Mouse (Mus musculus) kidney, adult 2 months (tissue): Measurements from ENCODE around the gene Phex. TPM values are rescaled to one million over a fixed set of nuclear protein-coding genes. Genes with fewer than 3 reads are reported as not detected.

Experiments
- DNase-seq: peaks from one replicate; pipeline ENCODE4 v3.0.0; 2021
- H3K27ac ChIP-seq: fragments of 200-500 bp; 2 replicates; pipeline ENCODE4 v1.5.1; 2012; ENCODE audit warnings: low read depth, low read length, control low read depth, inconsistent platforms; ENCODE audit not compliant: insufficient read depth
- H3K27me3 ChIP-seq: fragments of 200-500 bp; replicated peaks from 2 replicates; pipeline ENCODE4 v1.6.1; 2012; ENCODE audit warnings: mild to moderate bottlenecking, moderate library complexity, low read length, inconsistent platforms; ENCODE audit not compliant: control insufficient read depth, insufficient read depth
- H3K36me3 ChIP-seq: fragments of 200-500 bp; 2 replicates; pipeline ENCODE4 v1.6.1; 2012; ENCODE audit warnings: mild to moderate bottlenecking, moderate library complexity, low read length, inconsistent platforms; ENCODE audit not compliant: control insufficient read depth, insufficient read depth
- H3K4me1 ChIP-seq: fragments of 200-500 bp; 2 replicates; pipeline ENCODE4 v1.6.1; 2011; ENCODE audit warnings: low read length; ENCODE audit not compliant: control insufficient read depth, insufficient read depth
- H3K4me3 ChIP-seq: fragments of 200-500 bp; 2 replicates; pipeline ENCODE4 v1.5.1; 2011; ENCODE audit warnings: mild to moderate bottlenecking, low read depth, low read length, control low read depth; ENCODE audit not compliant: insufficient read depth
- CTCF ChIP-seq: fragments of 200-500 bp; conservative IDR thresholded peaks from 2 replicates; pipeline ENCODE4 v1.5.1; 2011; ENCODE audit warnings: low read depth, mild to moderate bottlenecking, control low read depth, low read length, moderate library complexity, mixed read lengths; ENCODE audit not compliant: insufficient read depth, insufficient read length
- POLR2A ChIP-seq: fragments of 200-500 bp; IDR thresholded peaks from one replicate; pipeline ENCODE4 v1.6.1; 2011; ENCODE audit warnings: low read depth, low read length, control low read depth
- WGBS: fragments of 180-500 bp; shearing (Covaris S2); methylation state at CpG from one replicate; pipeline ENCODE4 v1.1.7; 2018; 5-methylcytosine and 5-hydroxymethylcytosine counted together
- polyA plus RNA-seq: library from polyadenylated mRNA; depleted of rRNA; stranded (reverse); fragments of >200 nt; gene quantifications from 2 replicates; pipeline ENCODE4 v1.2.3, GENCODE M21; 2012

Gene Phex
- polyA plus RNA-seq, 1 experiment: not detected

- WGBS: 56% methylated on average over 1 of the region's 1 CpGs
- Histone ChIP-seq H3K27ac (no peak overlapping the region), H3K36me3 (no peaks in the 10 kb centered on the region), H3K4me3 (no peak overlapping the region), H3K4me1 (no peaks in the 10 kb centered on the region), H3K27me3 (no peaks in the 10 kb centered on the region)
- TF ChIP-seq POLR2A: no peak
- TF ChIP-seq CTCF: no peak
- DNase-seq: peak; percentile 0
Measured at GRCm38 (mm10) chrX:157276581-157276980, 138.5 kb downstream of the Phex start.

DNA sequence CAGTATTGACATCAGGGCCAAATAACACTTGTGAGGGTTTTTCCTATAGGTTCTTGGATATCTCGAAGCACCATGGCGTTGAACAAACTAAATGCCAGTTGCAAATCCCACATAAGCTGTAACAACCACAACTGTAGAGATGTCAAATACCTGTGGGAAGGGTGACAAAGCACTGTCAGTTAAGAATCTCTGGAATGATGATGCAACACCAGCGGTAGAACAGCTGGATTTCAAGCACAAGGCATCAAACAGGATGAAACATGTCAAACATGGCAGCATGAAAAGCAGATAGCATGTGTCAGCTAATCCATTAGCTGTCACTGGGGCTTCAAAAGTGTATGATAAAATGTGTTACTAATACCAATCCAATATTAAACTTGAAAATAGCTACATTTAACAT lies 141.8 kb downstream of the Phex start:
- H3K36me3 ChIP-seq: no peaks in the 10 kb centered on the region
- H3K27me3 ChIP-seq: no peaks in the 10 kb centered on the region
- no peak overlapping the region for H3K27ac ChIP-seq
- 95% methylated on average over 3 of the region's 3 CpGs for WGBS
- no peak overlapping the region for H3K4me3 ChIP-seq
- no peak for DNase-seq
- H3K4me1 ChIP-seq: no peaks in the 10 kb centered on the region
- no peak for TF ChIP-seq CTCF
- no peak for TF ChIP-seq POLR2A

DNA sequence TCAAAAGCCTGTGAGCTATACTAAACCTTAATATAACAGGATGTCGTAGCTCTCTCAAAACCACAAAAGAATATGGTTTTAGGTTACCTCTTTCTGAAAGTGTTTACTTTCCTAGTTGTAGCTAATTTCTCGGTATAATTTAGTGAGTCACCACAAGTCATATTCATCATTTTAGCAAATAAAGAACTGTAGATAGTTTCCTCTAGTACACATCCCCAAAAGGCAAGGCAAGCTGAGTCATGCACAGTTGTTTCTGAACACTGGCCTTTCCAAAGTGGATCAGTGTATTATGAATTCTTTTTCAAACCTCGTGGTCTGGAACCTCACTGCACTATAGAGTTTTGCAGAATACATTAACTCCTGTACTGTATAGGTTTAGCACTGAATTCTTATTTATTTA lies 143.5 kb downstream of the Phex start:
- no peaks in the 10 kb centered on the region for H3K4me1 ChIP-seq
- WGBS: 58% methylated on average over 3 of the region's 3 CpGs
- H3K27me3 ChIP-seq: no peaks in the 10 kb centered on the region
- no peak for DNase-seq
- no peak overlapping the region for H3K27ac ChIP-seq
- no peaks in the 10 kb centered on the region for H3K36me3 ChIP-seq
- no peak for TF ChIP-seq CTCF
- TF ChIP-seq POLR2A: no peak
- no peak overlapping the region for H3K4me3 ChIP-seq

DNA sequence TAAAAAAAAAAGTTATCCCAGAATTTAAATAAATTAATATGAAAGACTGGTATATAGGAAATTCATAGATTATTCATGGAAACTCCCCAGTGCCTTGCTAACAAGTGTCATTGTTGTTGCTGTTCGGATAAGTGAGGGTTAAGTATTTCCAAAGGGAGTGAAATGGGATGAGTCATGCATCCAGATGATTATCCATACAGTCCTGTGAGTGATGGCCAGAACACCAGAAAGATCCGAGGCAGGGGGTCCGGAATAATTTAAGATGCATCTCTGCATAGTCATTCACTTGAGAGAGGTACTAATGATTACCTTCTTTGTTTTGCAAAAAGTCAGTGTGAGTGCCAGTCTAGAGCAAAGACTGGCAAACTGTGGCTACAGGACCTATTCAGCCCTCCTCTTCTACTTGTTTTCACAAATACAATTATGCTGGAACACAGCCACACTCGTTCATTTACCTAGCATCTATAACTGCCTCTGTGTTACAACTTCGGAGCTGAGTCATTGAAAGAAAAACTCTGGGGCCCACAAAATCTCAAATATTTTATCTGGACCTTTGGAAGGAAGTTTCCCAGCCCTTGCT lies 145.3 kb downstream of the Phex start:
- H3K27ac ChIP-seq: no peak overlapping the region
- no peak for TF ChIP-seq POLR2A
- no peak for TF ChIP-seq CTCF
- H3K36me3 ChIP-seq: no peaks in the 10 kb centered on the region
- H3K27me3 ChIP-seq: no peaks in the 10 kb centered on the region
- H3K4me1 ChIP-seq: no peaks in the 10 kb centered on the region
- 58% methylated on average over 5 of the region's 5 CpGs for WGBS
- no peak overlapping the region for H3K4me3 ChIP-seq
- DNase-seq: no peak

DNA sequence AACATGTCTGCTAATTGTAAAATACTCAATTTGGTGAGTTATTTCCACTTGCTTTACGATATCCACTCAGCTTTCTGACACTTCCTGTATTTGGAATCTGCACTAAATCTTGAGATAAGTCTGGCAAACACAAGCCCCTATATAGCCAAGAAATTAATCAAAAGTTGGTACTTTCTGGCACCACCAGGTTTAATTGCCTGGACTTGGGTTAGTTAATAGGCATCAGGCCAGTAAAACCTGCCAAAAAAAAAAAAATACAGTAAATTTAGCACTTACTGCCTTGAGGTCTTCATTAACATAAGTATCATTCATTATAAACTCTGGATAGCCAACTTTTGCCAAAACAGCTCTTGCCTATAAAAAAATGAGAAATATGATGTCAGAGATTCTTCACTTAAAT lies 147.0 kb downstream of the Phex start:
- 58% methylated on average over 1 of the region's 1 CpGs for WGBS
- Histone ChIP-seq H3K4me3 (no peak overlapping the region), H3K27ac (no peak overlapping the region), H3K36me3 (no peaks in the 10 kb centered on the region), H3K4me1 (no peaks in the 10 kb centered on the region), H3K27me3 (no peaks in the 10 kb centered on the region)
- DNase-seq: no peak
- TF ChIP-seq POLR2A (no peak), CTCF (no peak)

- WGBS: 88% methylated on average over 1 of the region's 1 CpGs
- H3K27ac ChIP-seq: no peak overlapping the region
- H3K4me3 ChIP-seq: no peak overlapping the region
- TF ChIP-seq CTCF (no peak), POLR2A (no peak)
- no peaks in the 10 kb centered on the region for H3K4me1 ChIP-seq
- no peaks in the 10 kb centered on the region for H3K27me3 ChIP-seq
- no peaks in the 10 kb centered on the region for H3K36me3 ChIP-seq
- no peak for DNase-seq
Measured at GRCm38 (mm10) chrX:157202736-157203135, 212.4 kb downstream of the Phex start.

- WGBS: 78% methylated on average over 4 of the region's 4 CpGs
- H3K4me1 ChIP-seq: no peaks in the 10 kb centered on the region
- TF ChIP-seq POLR2A: no peak
- no peak for TF ChIP-seq CTCF
- no peaks in the 10 kb centered on the region for H3K36me3 ChIP-seq
- no peak overlapping the region for H3K4me3 ChIP-seq
- no peak overlapping the region for H3K27ac ChIP-seq
- no peak for DNase-seq
- no peaks in the 10 kb centered on the region for H3K27me3 ChIP-seq
Measured at GRCm38 (mm10) chrX:157184167-157184566, 230.9 kb downstream of the Phex start.
